Mouse (Mus musculus): ENCODE data around the gene Cdcp1. TPM values are rescaled to one million over a fixed set of nuclear protein-coding genes. Genes with fewer than 3 reads are reported as not detected.

The Cdcp1 gene
- polyA plus RNA-seq, 1 experiment from 2014 or later, result 9.7 TPM

DNA sequence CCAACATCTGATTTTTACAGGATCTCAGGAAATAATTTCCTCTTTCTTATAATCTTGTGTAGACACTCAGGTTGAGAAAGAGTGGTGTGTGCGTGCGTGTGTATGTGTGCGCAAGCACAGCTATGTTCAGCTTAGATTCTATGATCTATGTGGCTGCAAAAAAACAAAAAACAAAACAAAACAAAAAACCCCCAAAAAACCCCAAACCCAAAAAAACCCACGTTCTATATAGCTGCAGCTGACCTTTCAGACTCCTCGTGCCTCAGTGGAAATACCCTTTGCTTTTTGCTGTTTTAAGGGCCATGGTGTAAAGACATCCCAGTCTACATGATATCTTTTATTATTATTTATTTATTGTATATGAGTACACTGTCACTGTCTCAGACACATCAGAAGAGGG is 25.4 kb upstream of the Cdcp1 start:
- H3K9me3 ChIP-seq (ENCODE audit: low read length), result no peaks in the 10 kb centered on the region
- peaks cover 13% of the 10 kb centered on the region for H3K4me1 ChIP-seq (ENCODE audit: insufficient read depth, low read length)
- H3K9ac ChIP-seq (replicated peaks; ENCODE audit: low read length), result no peak overlapping the region
- H3K4me3 ChIP-seq (ENCODE audit: low read length), result no peak overlapping the region
- no peaks in the 10 kb centered on the region for H3K27me3 ChIP-seq (ENCODE audit: insufficient read depth, low read length)
- 94% methylated on average over 5 of the region's 5 CpGs for WGBS
- no peak overlapping the region for H3K27ac ChIP-seq (ENCODE audit: low read length)
- H3K36me3 ChIP-seq (ENCODE audit: insufficient read depth, low read length), result no peaks in the 10 kb centered on the region
- ATAC-seq (ENCODE audit: low FRiP score, low TSS enrichment), result no peak
- H3K4me2 ChIP-seq (replicated peaks; ENCODE audit: low read depth, low read length), result no peak overlapping the region

DNA sequence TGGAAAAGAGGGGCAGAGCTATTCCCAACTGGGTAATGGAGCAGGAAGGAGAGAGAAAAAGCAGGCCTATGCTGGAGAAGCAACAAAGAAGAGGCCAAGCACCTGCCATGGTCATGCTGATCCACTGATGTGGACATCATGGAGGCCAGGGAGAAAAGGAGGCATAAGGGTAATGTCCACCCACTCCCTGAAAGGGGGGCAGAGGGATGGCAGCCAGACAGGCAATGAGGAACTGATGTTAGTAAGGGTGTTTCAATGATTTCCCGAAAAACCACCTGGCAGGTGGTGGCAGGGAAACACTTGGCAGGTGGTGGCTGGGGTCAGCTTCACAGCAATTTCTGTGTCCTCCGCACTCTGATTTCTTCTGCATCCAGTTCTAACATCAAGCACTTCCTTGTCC is 24.9 kb upstream of the Cdcp1 start:
- Histone ChIP-seq H3K27me3 (ENCODE audit: insufficient read depth, low read length) (no peaks in the 10 kb centered on the region), H3K9me3 (ENCODE audit: low read length) (no peaks in the 10 kb centered on the region), H3K4me1 (ENCODE audit: insufficient read depth, low read length) (peaks cover 13% of the 10 kb centered on the region), H3K27ac (ENCODE audit: low read length) (no peak overlapping the region), H3K4me2 (replicated peaks; ENCODE audit: low read depth, low read length) (no peak overlapping the region), H3K4me3 (ENCODE audit: low read length) (no peak overlapping the region), H3K9ac (replicated peaks; ENCODE audit: low read length) (no peak overlapping the region), H3K36me3 (ENCODE audit: insufficient read depth, low read length) (no peaks in the 10 kb centered on the region)
- no peak for ATAC-seq (ENCODE audit: low FRiP score, low TSS enrichment)
- 89% methylated on average over 2 of the region's 2 CpGs for WGBS

DNA sequence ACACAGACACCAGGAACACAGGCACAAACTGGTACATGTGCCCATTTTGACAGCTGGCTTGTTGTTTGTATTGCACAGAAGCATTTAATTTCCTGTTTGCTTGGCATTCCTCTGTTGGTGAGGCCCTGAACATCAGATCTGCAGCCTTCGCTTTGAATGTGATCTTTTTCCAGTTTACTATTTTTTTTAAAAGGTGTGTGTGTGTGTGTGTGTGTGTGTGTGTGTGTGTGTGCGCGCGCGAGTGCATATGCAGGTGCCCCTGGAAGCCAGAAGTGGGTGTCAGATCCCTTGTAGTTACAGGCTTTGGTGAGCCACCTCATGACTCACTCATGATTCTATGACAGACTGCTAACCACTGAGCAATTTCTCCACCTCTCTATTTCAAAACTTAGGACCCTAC is 24.4 kb upstream of the Cdcp1 start:
- Histone ChIP-seq H3K27ac (ENCODE audit: low read length) (no peak overlapping the region), H3K36me3 (ENCODE audit: insufficient read depth, low read length) (no peaks in the 10 kb centered on the region), H3K9ac (replicated peaks; ENCODE audit: low read length) (no peak overlapping the region), H3K4me2 (replicated peaks; ENCODE audit: low read depth, low read length) (no peak overlapping the region), H3K9me3 (ENCODE audit: low read length) (no peaks in the 10 kb centered on the region), H3K27me3 (ENCODE audit: insufficient read depth, low read length) (no peaks in the 10 kb centered on the region), H3K4me1 (ENCODE audit: insufficient read depth, low read length) (peaks cover 13% of the 10 kb centered on the region), H3K4me3 (ENCODE audit: low read length) (no peak overlapping the region)
- no peak for ATAC-seq (ENCODE audit: low FRiP score, low TSS enrichment)
- 93% methylated on average over 5 of the region's 5 CpGs for WGBS

DNA sequence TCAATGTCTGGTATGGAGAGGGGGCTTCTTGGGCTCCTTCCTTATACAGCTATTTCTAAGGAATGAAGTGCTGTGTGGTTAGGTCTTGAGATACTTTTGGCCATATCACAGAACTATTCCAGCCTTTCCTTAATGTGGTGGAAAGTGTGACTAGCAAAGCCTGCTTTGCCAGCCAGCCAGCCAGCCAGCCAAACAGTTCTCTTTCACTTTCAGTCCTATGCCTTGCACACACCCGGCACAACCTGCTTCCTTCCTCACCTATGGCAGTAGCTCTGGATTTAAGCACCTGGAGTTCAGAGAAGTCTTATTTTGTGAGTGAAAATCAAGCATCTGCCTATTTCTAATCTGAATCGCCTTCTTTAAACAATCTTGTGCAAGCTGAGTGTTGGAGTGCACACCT is 23.8 kb upstream of the Cdcp1 start:
- Histone ChIP-seq H3K27me3 (ENCODE audit: insufficient read depth, low read length) (no peaks in the 10 kb centered on the region), H3K4me3 (ENCODE audit: low read length) (no peak overlapping the region), H3K36me3 (ENCODE audit: insufficient read depth, low read length) (no peaks in the 10 kb centered on the region), H3K4me2 (replicated peaks; ENCODE audit: low read depth, low read length) (no peak overlapping the region), H3K9me3 (ENCODE audit: low read length) (no peaks in the 10 kb centered on the region), H3K27ac (ENCODE audit: low read length) (no peak overlapping the region), H3K9ac (replicated peaks; ENCODE audit: low read length) (no peak overlapping the region), H3K4me1 (ENCODE audit: insufficient read depth, low read length) (peaks cover 13% of the 10 kb centered on the region)
- ATAC-seq (ENCODE audit: low FRiP score, low TSS enrichment), result no peak
- WGBS, result 82% methylated on average over 2 of the region's 2 CpGs

DNA sequence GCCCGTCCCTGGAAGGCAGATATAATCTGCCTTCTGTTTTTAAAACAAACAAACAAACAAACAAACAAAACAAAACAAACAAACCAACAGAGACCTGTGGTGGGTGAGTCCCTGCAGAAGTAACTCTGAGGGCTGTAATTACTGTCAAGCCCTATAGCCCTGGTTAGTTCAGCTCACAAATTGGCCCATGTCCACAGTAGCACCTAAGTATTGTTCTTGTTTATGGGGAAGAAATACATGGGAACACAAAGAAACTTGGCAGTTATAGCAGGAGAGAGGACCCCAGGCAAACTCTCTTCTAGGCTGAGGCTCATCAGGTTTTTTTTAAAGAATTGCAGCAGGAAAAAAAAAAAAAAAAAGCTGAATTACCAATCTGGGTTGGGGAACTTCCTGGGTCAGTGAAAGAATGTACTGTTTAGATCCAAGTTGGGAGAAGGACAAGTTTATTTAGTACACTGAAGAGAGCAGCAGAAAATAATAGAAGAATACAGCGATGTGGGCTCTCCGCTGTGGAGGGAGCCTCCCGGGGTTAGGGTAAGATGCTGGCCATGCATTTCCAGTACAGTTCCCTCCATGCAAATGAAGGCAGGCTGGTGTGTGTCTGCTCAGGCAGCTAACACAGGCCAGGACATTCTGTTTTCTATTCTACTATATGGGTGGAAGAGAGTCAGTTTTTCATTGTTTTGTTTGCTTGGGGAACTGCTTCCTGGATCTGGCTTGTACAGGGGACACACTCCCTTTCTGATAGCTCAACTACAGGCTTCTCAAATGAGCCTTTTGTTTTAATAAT is 22.6 kb upstream of the Cdcp1 start:
- peak; percentile 58 for ATAC-seq (ENCODE audit: low FRiP score, low TSS enrichment)
- WGBS, result 36% methylated on average over 4 of the region's 4 CpGs

DNA sequence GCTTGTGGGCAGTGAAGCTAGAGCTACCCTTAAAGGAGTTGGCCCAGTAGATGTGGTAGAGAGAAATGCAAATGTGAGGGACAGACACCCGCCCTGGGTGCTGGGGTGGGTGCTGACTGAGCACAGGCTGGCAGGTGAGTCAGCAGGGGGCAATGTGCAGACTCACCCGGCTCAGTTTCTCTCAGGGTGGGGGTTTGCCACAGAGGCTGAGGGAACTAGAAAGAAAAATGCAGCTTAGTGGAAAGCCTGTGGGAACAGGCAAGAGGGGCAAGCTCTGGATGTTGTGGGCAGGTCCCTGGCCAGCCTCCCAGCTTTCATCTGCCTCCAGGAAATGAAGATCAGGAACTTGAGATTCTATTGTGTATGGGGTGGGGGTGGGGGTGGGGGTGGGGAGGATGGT is 21.9 kb upstream of the Cdcp1 start:
- peak; percentile 75 for ATAC-seq (ENCODE audit: low FRiP score, low TSS enrichment)
- Histone ChIP-seq H3K4me2 (replicated peaks; ENCODE audit: low read depth, low read length) (no peak overlapping the region), H3K27ac (ENCODE audit: low read length) (peak overlapping the region; percentile 64)

More for the DNA sequence above, 22.6 kb upstream of the Cdcp1 start:
- no peak overlapping the region for H3K9ac ChIP-seq (replicated peaks; ENCODE audit: low read length)
- H3K36me3 ChIP-seq (ENCODE audit: insufficient read depth, low read length), result no peaks in the 10 kb centered on the region
- no peak overlapping the region for H3K4me3 ChIP-seq (ENCODE audit: low read length)
- no peaks in the 10 kb centered on the region for H3K27me3 ChIP-seq (ENCODE audit: insufficient read depth, low read length)
- no peaks in the 10 kb centered on the region for H3K9me3 ChIP-seq (ENCODE audit: low read length)
- no peak overlapping the region for H3K4me2 ChIP-seq (replicated peaks; ENCODE audit: low read depth, low read length)
- H3K27ac ChIP-seq (ENCODE audit: low read length), result peak overlapping the region; percentile 89
- peaks cover 13% of the 10 kb centered on the region for H3K4me1 ChIP-seq (ENCODE audit: insufficient read depth, low read length)

DNA sequence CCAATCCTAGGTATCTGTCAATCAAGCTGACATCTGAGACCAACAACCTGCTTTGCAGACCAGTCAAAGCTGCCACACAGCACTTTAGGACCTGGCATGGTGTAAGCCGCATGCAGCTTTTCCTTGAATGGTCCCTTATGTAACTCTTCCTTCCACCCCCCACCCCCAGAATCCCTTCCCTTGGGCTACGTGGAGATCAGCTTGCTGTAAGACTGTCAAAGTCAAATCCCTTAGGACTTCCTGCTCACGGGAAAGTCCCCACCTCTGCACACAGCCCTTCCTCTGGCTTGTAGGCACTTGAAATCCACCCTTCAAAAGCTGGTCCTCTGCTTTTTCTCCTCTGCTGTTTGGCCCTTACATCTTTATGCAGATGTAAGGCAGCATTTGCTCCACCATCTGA is 19.8 kb upstream of the Cdcp1 start:
- no peaks in the 10 kb centered on the region for H3K36me3 ChIP-seq (ENCODE audit: insufficient read depth, low read length)
- no peak overlapping the region for H3K4me2 ChIP-seq (replicated peaks; ENCODE audit: low read depth, low read length)
- no peaks in the 10 kb centered on the region for H3K27me3 ChIP-seq (ENCODE audit: insufficient read depth, low read length)
- H3K4me1 ChIP-seq (ENCODE audit: insufficient read depth, low read length), result peaks cover 13% of the 10 kb centered on the region
- no peaks in the 10 kb centered on the region for H3K9me3 ChIP-seq (ENCODE audit: low read length)
- no peak overlapping the region for H3K27ac ChIP-seq (ENCODE audit: low read length)
- WGBS, result 35% methylated on average over 3 of the region's 3 CpGs
- H3K4me3 ChIP-seq (ENCODE audit: low read length), result no peak overlapping the region
- no peak overlapping the region for H3K9ac ChIP-seq (replicated peaks; ENCODE audit: low read length)
- no peak for ATAC-seq (ENCODE audit: low FRiP score, low TSS enrichment)

More for the DNA sequence above, 21.9 kb upstream of the Cdcp1 start:
- H3K4me3 ChIP-seq (ENCODE audit: low read length), result no peak overlapping the region
- H3K27me3 ChIP-seq (ENCODE audit: insufficient read depth, low read length), result no peaks in the 10 kb centered on the region
- H3K9me3 ChIP-seq (ENCODE audit: low read length), result no peaks in the 10 kb centered on the region
- 30% methylated on average over 2 of the region's 2 CpGs for WGBS
- no peaks in the 10 kb centered on the region for H3K36me3 ChIP-seq (ENCODE audit: insufficient read depth, low read length)
- 0 out of 2 replicates have a peak overlapping the region, but pooled peaks have one; percentile 19 for H3K9ac ChIP-seq (replicated peaks; ENCODE audit: low read length)
- peaks cover 13% of the 10 kb centered on the region for H3K4me1 ChIP-seq (ENCODE audit: insufficient read depth, low read length)

DNA sequence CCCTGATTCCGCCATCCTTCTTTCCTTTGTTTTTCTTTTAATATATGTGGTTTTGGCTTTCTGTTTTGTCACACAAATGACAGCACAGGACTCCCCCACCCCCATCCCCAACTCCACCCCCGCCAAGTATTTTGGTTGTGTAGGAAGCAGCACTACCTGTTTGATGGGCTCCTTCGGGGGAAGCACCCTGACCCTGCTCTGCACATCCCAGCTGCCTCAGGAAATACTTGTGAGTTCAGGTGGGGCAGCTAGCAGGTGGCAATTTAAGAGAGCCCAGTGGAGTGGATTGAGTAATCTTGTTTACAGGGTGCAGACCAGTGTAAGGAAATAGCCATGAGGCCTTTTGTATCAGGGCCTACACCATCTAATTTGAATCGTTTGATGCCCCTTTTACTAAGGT is 14.0 kb upstream of the Cdcp1 start:
- Histone ChIP-seq H3K27me3 (ENCODE audit: insufficient read depth, low read length) (no peaks in the 10 kb centered on the region), H3K4me2 (replicated peaks; ENCODE audit: low read depth, low read length) (no peak overlapping the region), H3K9ac (replicated peaks; ENCODE audit: low read length) (no peak overlapping the region), H3K4me3 (ENCODE audit: low read length) (no peak overlapping the region), H3K27ac (ENCODE audit: low read length) (no peak overlapping the region), H3K36me3 (ENCODE audit: insufficient read depth, low read length) (no peaks in the 10 kb centered on the region), H3K9me3 (ENCODE audit: low read length) (no peaks in the 10 kb centered on the region), H3K4me1 (ENCODE audit: insufficient read depth, low read length) (no peaks in the 10 kb centered on the region)
- no peak for ATAC-seq (ENCODE audit: low FRiP score, low TSS enrichment)
- WGBS, result 61% methylated on average over 4 of the region's 4 CpGs

DNA sequence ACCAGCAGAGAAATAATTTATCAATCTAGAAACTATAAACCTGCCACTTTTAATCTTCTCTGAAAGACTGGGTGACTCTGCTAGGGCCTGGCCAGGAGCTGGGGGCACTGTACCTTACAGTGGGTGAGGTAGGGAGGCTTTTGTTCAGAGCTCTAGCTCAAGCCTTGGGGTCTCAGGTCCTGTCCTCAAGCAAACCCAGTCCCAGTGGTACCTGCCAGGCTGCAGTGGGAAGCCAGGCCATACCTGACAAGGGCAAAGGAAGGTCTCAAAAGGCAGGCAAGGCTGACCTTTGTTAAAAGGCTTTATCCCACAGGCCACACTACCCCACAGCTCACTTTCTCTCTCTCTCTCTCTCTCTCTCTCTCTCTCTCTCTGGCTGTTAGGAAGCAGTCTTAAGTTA is 12.8 kb upstream of the Cdcp1 start:
- no peak overlapping the region for H3K9ac ChIP-seq (replicated peaks; ENCODE audit: low read length)
- H3K9me3 ChIP-seq (ENCODE audit: low read length), result no peaks in the 10 kb centered on the region
- no peaks in the 10 kb centered on the region for H3K4me1 ChIP-seq (ENCODE audit: insufficient read depth, low read length)
- H3K4me2 ChIP-seq (replicated peaks; ENCODE audit: low read depth, low read length), result no peak overlapping the region
- no peaks in the 10 kb centered on the region for H3K27me3 ChIP-seq (ENCODE audit: insufficient read depth, low read length)
- no peak overlapping the region for H3K4me3 ChIP-seq (ENCODE audit: low read length)
- no peaks in the 10 kb centered on the region for H3K36me3 ChIP-seq (ENCODE audit: insufficient read depth, low read length)
- no peak overlapping the region for H3K27ac ChIP-seq (ENCODE audit: low read length)
- no peak for ATAC-seq (ENCODE audit: low FRiP score, low TSS enrichment)

DNA sequence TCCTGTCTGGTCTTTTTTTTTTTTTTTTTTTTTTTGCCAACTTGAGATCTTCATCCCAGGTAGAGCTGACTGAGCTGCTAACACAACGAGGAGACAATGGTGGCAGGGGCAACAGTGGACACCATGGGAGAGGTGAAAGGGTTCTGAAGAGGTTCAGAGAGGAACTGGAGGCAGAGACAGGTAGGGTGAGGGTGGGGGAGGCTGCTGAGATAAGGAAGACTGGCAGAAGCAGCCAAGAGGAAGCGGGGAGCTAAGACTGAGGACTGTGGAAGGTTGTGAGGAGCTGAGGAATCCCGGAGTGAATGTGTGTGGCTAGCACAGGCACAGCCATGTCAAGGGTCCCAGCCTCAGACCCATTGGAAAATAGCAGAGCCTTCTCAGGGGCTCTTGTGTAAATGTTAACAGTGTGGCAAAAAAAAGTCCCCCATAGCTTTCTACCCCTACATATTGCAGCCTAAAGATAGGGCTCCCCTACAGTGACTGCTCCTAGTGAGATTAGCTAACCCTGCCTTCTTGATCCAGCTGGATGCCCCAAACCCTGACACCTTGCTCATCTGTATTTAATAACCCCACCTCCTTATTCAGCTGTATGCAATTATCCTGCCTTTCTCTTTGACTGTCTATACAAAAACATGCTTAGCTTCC is 11.4 kb upstream of the Cdcp1 start:
- Histone ChIP-seq H3K27ac (ENCODE audit: low read length) (no peak overlapping the region), H3K9ac (replicated peaks; ENCODE audit: low read length) (no peak overlapping the region), H3K4me1 (ENCODE audit: insufficient read depth, low read length) (no peaks in the 10 kb centered on the region), H3K4me3 (ENCODE audit: low read length) (no peak overlapping the region), H3K4me2 (replicated peaks; ENCODE audit: low read depth, low read length) (no peak overlapping the region), H3K9me3 (ENCODE audit: low read length) (no peaks in the 10 kb centered on the region), H3K27me3 (ENCODE audit: insufficient read depth, low read length) (no peaks in the 10 kb centered on the region), H3K36me3 (ENCODE audit: insufficient read depth, low read length) (no peaks in the 10 kb centered on the region)
- 76% methylated on average over 3 of the region's 3 CpGs for WGBS
- no peak for ATAC-seq (ENCODE audit: low FRiP score, low TSS enrichment)
